Mouse (Mus musculus) ES-E14 (cell line): ENCODE results near the gene Yipf2. TPM values are rescaled to one million over a fixed set of nuclear protein-coding genes. Genes with fewer than 3 reads are reported as not detected.

ENCODE experiments used
- DNase-seq: peaks from one replicate; pipeline ENCODE4 v3.0.0-alpha.2; 2013; ENCODE audit warnings: low read depth, low spot score
- H3K27ac ChIP-seq: 2 replicates; pipeline ENCODE4 v1.5.1; 2012; ENCODE audit warnings: low read depth, mild to moderate bottlenecking, low read length, moderate library complexity, mixed read lengths; ENCODE audit not compliant: poor library complexity, insufficient read depth, severe bottlenecking
- H3K36me3 ChIP-seq: 2 replicates; pipeline ENCODE4 v1.6.1; 2012; ENCODE audit warnings: mild to moderate bottlenecking, low read length, moderate library complexity, mixed read lengths; ENCODE audit not compliant: control insufficient read depth, poor library complexity, insufficient read depth, severe bottlenecking
- H3K4me1 ChIP-seq, 2 experiments: fragments of 150-350 bp in 1 of 2; sonication (generic) in 1 of 2; 2 replicates each; pipeline ENCODE4 v1.6.1; 2012; ENCODE audit warnings: low read length in 2 of 2, mild to moderate bottlenecking in 1 of 2, mixed read lengths in 1 of 2; ENCODE audit not compliant: control insufficient read depth in 2 of 2, insufficient read depth in 2 of 2, poor library complexity in 1 of 2
- H3K4me3 ChIP-seq, 2 experiments: fragments of 150-350 bp in 1 of 2; sonication (generic) in 1 of 2; 2 replicates each; pipeline ENCODE4 v1.5.1; 2012; ENCODE audit warnings: low read length in 2 of 2, low read depth in 1 of 2, mild to moderate bottlenecking in 1 of 2, mixed read lengths in 1 of 2; ENCODE audit not compliant: insufficient read depth in 1 of 2, poor library complexity in 1 of 2, severe bottlenecking in 1 of 2
- H3K9ac ChIP-seq: 2 replicates; pipeline ENCODE4 v1.6.1; 2012; ENCODE audit warnings: low read depth, mild to moderate bottlenecking, low read length, mixed read lengths; ENCODE audit not compliant: poor library complexity, insufficient read depth, severe bottlenecking
- H3K9me3 ChIP-seq: fragments of 150-350 bp; sonication (generic); 2 replicates; pipeline ENCODE4 v1.6.1; 2012; ENCODE audit warnings: low read depth, mild to moderate bottlenecking, low read length; ENCODE audit not compliant: control insufficient read depth, insufficient read depth
- CHD2 ChIP-seq: IDR thresholded peaks from 2 replicates; pipeline ENCODE4 v1.6.1; 2014; ENCODE audit warnings: mild to moderate bottlenecking, low read depth, low read length, inconsistent platforms
- HCFC1 ChIP-seq: IDR thresholded peaks from 2 replicates; pipeline ENCODE4 v1.6.1; 2012; ENCODE audit warnings: low read length, inconsistent platforms, borderline replicate concordance; ENCODE audit not compliant: insufficient read depth
- MAFK ChIP-seq: IDR thresholded peaks from 2 replicates; pipeline ENCODE4 v1.6.1; 2014; ENCODE audit warnings: mild to moderate bottlenecking, low read depth, low read length, inconsistent platforms; ENCODE audit not compliant: insufficient read depth
- ZC3H11A ChIP-seq: IDR thresholded peaks from 2 replicates; pipeline ENCODE4 v1.6.1; 2012; ENCODE audit warnings: low read depth, mild to moderate bottlenecking, inconsistent platforms, low read length, borderline replicate concordance
- ZNF384 ChIP-seq: IDR thresholded peaks from 2 replicates; pipeline ENCODE4 v1.6.1; 2012; ENCODE audit warnings: low read depth, low read length, inconsistent platforms
- in situ Hi-C, 2 experiments: fragments of 600-800 bp; cut with MboI; formaldehyde crosslinking; loops; one replicate each; pipeline ENCODE4 v1.15.1; 2025; ENCODE audit warnings: low sequenced_read_pairs in 2 of 2, inconsistent platforms in 1 of 2; ENCODE audit not compliant: unreplicated experiment in 2 of 2
- total RNA-seq: library from RNA; depleted of rRNA; stranded (reverse); fragments of 300-350 nt; gene quantifications from 2 replicates; pipeline ENCODE4 v1.2.3, GENCODE M21; 2012; rRNA removed

Yipf2 gene
- 22.8 and 23.6 TPM in 2 replicates for total RNA-seq

DNA sequence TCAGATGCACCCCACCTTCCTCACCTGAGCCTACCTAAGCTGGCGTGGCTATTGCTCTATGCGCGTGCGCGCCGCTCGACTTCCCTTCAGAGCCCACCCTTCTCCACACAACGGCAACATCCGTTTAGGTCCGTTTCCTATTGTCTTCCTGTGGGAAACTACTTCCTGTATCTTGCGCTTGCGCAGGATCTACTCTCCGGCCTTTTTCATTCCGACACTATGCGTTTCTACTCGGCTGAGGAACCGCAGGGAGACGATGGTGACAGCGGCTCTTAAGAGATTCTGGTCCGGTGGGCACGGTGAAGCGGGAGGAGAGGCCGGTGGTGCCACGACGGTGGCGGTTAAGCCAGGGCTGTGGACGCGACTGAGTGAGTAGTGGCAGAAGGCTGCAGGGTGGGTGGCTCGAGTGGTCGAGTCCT lies at the start of gene Yipf2, which contains the start of gene Timm29:
Gene Yipf2 (minus strand): TSS at position 126 of the 419 bp plus-strand sequence.
Gene Timm29 (plus strand): TSS at position 20 of the 419 bp plus-strand sequence.
- TF ChIP-seq HCFC1 (peak; percentile 97), CHD2 (peak; percentile 77), ZNF384 (no peak)
- Histone ChIP-seq H3K36me3 (peaks cover 24% of the 10 kb centered on the region), H3K9ac (peak within 1 kb of the TSS; percentile 91), H3K4me1 (peaks cover 0 to 5% of the 10 kb centered on the region in 2 experiments; a peak in 1 of 4 replicates), H3K27ac (peak within 1 kb of the TSS; percentile 17; the same call in 1 of the 2 replicates), H3K4me3 (peak within 1 kb of the TSS; percentile 83 to 94), H3K9me3 (no peaks in the 10 kb centered on the region)
- in situ Hi-C loops: no loop called here
- peak; percentile 98 for DNase-seq

DNA sequence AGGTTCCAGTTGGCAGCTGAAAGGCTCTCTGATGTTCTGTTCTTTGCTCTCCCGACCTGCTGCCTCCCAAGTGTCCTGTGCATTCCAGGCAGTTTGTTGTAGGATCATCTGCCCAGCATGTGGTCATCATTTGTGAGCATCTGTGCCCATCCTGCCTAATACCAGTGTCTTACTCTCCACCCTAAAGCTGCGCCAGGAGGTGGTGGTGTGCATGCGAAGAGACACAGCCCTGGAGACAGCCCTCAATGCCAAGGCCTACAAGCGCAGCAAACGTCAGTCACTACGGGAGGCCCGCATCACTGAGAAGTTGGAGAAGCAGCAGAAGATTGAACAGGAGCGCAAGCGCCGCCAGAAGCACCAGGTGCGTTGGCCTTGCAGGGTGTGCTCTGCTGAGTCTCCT lies 46.4 kb upstream of the Yipf2 start:
- no peak for DNase-seq
- TF ChIP-seq MAFK (no peak), HCFC1 (no peak), ZC3H11A (no peak), CHD2 (no peak), ZNF384 (no peak)
- H3K9ac ChIP-seq: no peak overlapping the region
- H3K27ac ChIP-seq: no peak overlapping the region
- H3K9me3 ChIP-seq: no peaks in the 10 kb centered on the region
- H3K36me3 ChIP-seq: peaks cover 60% of the 10 kb centered on the region
- no peaks in the 10 kb centered on the region for H3K4me1 ChIP-seq
- in situ Hi-C loops: no loop called here
- no peak overlapping the region for H3K4me3 ChIP-seq

DNA sequence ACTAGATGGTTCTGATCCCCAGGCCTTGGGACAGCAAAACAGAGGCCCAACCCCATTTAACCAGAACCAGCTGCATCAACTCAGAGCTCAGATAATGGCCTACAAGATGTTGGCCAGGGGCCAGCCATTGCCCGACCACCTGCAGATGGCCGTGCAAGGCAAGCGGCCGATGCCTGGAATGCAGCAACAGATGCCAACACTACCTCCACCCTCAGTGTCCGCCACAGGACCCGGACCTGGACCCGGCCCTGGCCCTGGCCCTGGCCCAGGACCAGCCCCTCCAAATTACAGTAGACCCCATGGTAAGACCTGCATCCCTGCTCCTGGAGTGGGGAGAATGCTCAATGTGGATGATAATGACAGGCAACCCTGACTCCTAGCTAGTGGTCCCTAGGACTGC lies 43.0 kb upstream of the Yipf2 start:
- H3K36me3 ChIP-seq: peaks cover 55% of the 10 kb centered on the region
- in situ Hi-C loops: no loop called here
- H3K4me1 ChIP-seq: 0 out of 4 replicates have a peak, but pooled peaks cover 0 to 3% of the 10 kb centered on the region in 2 experiments
- no peak overlapping the region for H3K9ac ChIP-seq
- TF ChIP-seq ZNF384 (no peak), CHD2 (no peak), HCFC1 (no peak), ZC3H11A (no peak), MAFK (no peak)
- H3K27ac ChIP-seq: no peak overlapping the region
- no peaks in the 10 kb centered on the region for H3K9me3 ChIP-seq
- DNase-seq: no peak
- no peak overlapping the region for H3K4me3 ChIP-seq

DNA sequence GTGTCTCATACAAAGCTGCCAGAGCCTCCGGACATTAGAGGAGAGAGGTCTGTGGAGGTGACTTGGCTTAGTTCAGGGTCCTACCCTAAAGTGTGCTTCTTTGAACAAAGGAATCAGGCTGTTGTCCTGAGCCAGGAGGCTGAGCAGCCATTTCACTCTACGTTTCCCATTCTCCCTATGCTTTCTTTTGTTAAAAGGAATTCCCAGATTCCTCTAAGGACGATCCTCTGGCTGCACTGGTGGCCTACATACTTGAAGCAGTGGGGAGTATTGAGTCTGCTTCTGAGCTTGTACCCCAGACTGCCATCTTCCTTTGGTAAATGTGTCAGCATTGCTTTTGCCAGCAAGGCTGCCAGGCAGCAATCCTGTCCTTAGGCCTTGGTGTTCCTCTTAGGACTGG lies 40.5 kb upstream of the Yipf2 start:
- H3K4me1 ChIP-seq: peaks cover 0 to 3% of the 10 kb centered on the region in 2 experiments; a peak in 1 of 4 replicates
- H3K27ac ChIP-seq: no peak overlapping the region
- no peak overlapping the region for H3K9ac ChIP-seq
- no peak for TF ChIP-seq ZC3H11A
- TF ChIP-seq MAFK: no peak
- TF ChIP-seq ZNF384: no peak
- no peak for TF ChIP-seq HCFC1
- no peak for TF ChIP-seq CHD2
- in situ Hi-C loops: no loop called here
- DNase-seq: no peak
- no peak overlapping the region for H3K4me3 ChIP-seq
- H3K36me3 ChIP-seq: peaks cover 41% of the 10 kb centered on the region
- no peaks in the 10 kb centered on the region for H3K9me3 ChIP-seq

DNA sequence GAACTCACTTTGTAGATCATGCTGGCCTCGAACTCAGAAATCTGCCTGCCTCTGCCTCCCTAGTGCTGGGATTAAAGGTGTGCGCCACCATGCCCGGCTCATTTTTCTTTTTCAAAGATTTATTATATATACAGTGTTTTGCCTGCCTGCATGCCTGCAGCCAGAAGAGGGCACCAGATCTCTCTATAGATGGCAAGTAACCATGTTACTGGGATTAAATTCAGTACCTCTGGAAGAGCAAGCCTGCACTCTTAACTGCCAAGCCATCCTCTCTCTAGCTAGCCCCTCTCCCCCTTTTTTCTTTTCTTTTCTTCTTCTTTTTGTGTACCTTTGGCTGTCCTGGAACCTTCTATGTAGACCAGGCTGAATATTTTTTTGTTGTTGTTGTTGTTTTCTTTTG lies 38.0 kb upstream of the Yipf2 start:
- in situ Hi-C loops: no loop called here
- Histone ChIP-seq H3K4me1 (peaks cover 0 to 3% of the 10 kb centered on the region in 2 experiments; a peak in 1 of 4 replicates), H3K9me3 (no peaks in the 10 kb centered on the region), H3K4me3 (no peak overlapping the region), H3K9ac (no peak overlapping the region), H3K36me3 (peaks cover 28% of the 10 kb centered on the region), H3K27ac (no peak overlapping the region)
- DNase-seq: peak; percentile 13
- TF ChIP-seq CHD2 (no peak), HCFC1 (no peak), ZNF384 (no peak), ZC3H11A (no peak), MAFK (no peak)
